Mouse (Mus musculus): ENCODE measurements around the gene Parp11.

Gene Parp11

DNA sequence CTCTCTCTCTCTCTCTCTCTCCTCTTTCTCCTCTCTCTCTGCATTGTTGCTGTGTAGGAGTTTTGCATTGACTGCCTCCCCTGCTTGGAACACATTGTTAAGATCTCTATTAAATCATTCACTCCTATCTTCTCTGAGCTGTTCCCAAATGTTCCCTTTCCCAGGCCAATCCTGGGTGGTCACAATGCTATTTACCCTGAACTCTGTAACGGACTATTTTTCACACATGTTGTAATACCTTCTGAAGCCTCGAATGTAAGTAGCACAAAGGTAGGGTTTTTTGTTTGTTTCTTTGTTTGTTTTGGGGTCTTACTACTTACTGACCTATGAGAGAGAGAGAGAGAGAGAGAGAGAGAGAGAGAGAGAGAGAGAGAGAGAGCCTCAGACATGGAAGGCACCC, 2.2 kb downstream of the Parp11 start:
- DNase-seq: no peak

DNA sequence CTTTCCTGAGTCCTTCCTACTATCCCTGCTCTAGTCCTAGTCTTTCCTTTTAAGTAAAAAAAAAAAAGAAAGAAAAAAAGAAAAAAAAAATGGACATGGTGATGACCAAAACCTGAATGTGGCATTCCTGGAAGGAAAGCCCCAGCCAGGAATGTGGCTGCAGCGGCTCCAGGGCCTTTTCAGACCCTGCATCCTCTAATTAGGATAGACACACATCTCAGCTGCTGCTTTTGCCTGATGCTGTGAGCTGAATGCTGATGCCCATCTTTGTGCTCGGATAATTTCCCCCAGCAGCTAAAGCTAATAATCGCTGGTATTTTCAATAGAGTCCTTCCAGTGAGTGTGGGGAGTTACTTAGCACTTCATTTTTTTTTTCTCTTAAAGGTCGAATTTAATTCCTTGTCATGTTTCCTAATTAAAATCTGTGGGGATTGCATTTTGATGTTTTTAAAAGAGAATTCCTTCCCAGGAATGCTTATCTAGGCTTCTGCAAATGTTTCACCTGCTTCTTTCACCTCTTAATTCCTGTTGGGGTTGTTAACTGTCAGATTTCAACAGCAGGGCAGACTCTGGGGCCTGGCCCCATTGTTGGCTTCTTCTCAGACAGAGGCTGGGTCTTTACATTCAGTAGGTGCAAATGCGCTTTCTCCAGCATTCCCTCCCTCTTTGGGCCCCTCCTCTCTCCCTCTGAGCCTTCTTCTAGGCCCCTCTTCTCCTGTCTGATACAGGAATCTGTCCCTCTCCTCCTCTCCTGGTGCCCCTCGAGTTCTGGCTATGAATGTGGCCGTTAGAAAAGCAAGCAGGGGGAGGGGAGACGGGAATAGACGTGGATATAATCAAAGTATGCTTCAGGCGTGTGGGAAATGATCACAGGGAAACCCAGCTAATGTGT, 3.1 kb downstream of the Parp11 start:
- DNase-seq: no peak

- DNase-seq: peak; percentile 88
Observed at GRCm38 (mm10) chr6:127453407-127454343, 7.0 kb downstream of the Parp11 start.

DNA sequence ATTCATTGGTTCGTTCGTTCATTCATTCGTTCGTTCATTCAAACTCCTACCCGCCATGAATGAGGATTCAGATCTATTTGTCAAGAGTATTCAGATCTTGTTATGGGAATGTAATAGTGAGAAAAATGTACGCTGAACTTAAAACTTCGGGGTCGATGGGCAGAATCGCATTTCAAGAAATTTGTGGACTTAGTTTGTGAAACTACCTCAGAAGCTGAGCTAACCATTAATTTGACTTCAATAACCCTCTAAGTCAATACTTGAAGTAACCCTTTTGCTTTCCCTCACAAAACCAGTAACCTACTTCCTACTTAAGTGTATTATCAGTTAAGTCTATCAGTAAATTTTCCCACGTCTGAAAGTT, 7.7 kb downstream of the Parp11 start:
- DNase-seq: no peak

- DNase-seq: no peak
Observed at GRCm38 (mm10) chr6:127454809-127455208, 8.2 kb downstream of the Parp11 start.

DNA sequence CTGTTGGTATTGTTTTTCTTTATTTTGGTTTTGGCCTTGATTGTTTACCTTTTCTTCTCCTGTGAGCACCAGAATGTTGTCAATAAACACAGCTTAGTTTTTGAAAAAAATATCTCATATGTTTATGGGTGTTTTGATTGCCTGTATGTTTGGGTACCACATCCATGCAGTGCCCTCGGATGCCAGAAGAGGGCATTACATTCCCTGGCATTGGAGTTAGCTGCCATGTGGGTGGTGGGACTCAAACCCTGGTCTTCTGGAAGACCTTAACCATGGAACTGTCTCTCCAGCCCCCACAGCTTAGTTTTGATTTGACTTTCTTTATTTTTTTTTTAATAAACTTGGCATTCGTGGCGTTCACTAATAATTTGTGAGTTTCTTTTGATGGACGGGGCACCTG, 8.8 kb downstream of the Parp11 start:
- DNase-seq: no peak

DNA sequence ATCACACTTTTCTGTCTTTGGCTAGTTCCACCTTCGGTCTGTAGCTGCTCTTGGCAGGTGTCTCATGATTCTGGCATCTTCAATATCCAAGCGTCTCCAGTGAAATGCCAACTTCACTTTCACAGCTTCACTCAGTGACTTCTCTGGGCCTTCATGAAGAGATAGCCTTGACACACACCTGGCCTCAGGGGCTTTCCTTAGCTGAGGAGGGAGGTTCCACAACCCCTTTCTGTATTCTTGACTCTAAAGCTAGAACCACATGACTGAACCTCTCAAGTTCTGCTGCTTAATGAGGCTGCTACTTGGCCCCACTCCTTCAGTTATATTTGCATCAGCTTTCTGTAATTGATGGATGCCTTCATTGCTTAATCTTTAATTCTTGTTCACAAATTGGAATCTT, 10.1 kb downstream of the Parp11 start:
- DNase-seq: no peak

GRCm38 (mm10) chr6:127459776-127460175, 13.1 kb downstream of the Parp11 start:
- no peak for DNase-seq

- no peak for DNase-seq
Observed at GRCm38 (mm10) chr6:127461491-127461890, 14.9 kb downstream of the Parp11 start.

- DNase-seq: no peak
Observed at GRCm38 (mm10) chr6:127462251-127462650, 15.6 kb downstream of the Parp11 start.

- no peak for DNase-seq
Observed at GRCm38 (mm10) chr6:127463273-127464001, 16.8 kb downstream of the Parp11 start.

DNA sequence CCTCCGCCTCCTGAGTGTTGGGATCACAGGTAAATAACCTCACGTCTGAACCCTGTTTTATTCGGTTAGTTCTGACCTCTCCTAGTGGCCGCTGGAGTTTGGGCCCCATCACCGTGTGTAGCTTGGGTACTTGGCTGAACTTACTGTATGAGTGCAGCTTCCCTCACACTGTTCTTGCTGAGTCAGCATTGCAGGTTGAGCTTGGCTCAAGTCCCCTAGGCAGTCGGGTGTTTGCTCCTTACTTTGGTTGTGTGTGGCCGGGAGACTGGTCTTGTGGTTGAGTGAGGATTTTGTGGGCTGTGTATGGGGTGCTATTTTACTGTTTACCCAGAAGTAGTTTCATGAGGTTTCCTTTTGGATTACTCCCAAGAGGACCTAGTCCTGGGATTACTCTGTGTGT, 17.9 kb downstream of the Parp11 start:
- DNase-seq: no peak

- no peak for DNase-seq
Observed at GRCm38 (mm10) chr6:127466749-127467310, 20.2 kb downstream of the Parp11 start.

- no peak for DNase-seq
Observed at GRCm38 (mm10) chr6:127472078-127472477, 25.4 kb downstream of the Parp11 start.

DNA sequence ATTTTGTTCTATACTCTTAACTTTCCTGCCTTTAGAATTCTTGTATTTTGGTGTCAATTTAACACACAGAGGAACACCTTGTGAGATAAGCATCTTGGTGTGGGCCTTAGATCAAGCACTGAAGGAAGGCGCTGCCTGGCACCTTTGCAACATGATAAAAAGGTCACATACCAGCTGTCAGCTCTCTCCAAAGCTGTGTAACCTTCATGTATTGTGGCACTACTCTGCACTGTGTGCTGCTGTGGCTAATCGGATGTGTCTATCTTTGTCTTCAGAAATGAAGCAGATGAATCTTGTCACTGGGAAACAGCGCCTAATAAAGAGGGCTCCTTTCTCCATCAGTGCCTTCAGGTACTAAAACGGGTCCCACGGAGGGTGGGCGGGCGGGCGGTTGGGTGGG, 27.3 kb downstream of the Parp11 start:
- DNase-seq: no peak

GRCm38 (mm10) chr6:127475231-127475630, 28.6 kb downstream of the Parp11 start:
- DNase-seq: no peak

- DNase-seq: no peak
Observed at GRCm38 (mm10) chr6:127491046-127491445, 44.4 kb downstream of the Parp11 start.

GRCm38 (mm10) chr6:127492561-127492960, 45.9 kb downstream of the Parp11 start:
- no peak for DNase-seq

DNA sequence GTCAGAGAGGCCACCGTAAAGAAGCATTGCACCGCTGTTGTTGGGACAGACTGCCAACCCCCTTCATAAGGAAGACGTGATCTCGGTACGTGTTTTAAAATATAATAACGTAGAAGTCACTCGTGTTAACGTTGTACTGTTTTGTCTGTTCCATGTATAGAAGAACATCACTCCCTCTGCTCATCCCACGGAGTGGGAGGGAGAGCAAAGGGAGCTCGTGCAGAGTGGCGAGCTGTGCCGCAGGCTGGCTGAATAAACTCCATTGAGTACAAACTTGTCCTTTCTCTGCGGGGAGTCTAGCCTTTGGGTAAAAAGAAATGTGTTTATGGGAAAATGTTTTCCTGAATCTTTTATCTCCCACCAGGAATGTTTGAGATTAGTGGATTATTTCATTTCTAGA, 47.1 kb downstream of the Parp11 start:
- DNase-seq: no peak

GRCm38 (mm10) chr6:127494357-127494756, 47.7 kb downstream of the Parp11 start:
- no peak for DNase-seq

DNA sequence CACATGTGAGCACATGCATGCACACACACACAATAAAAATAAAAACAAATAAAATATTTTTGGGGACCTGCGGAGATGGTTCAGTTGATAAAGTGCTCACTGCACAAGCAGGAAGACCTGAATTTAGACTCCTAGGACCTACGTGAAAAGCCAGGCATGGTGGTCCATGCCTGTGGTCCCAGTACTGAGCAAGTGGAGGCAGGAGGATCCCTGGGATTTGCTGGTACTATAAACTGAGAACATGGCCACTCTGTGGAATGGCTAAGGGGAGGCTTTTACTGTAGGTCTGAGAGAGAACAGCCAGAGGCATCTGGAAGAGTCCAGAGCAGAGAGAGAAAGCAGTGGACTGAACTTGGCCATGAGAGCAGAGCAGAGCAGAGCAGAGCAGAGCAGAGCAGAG, 48.6 kb downstream of the Parp11 start:
- no peak for DNase-seq

GRCm38 (mm10) chr6:127495876-127496275, 49.2 kb downstream of the Parp11 start:
- DNase-seq: no peak
